Mouse (Mus musculus): ENCODE data around the gene Grm1. TPM values are rescaled to one million over a fixed set of nuclear protein-coding genes. Genes with fewer than 3 reads are reported as not detected.
"Not testable (repeated sequence)": the region's sequence is repeated elsewhere in the genome, so short reads cannot be mapped to it uniquely, and the experiment has no call there.

Grm1 gene
- polyA plus RNA-seq, 1 experiment from 2014 or later, result not detected

GRCm38 (mm10) chr10:11061318-11062071 lies 20.7 kb downstream of the Grm1 start:
- 68% methylated on average over 10 of the region's 10 CpGs for WGBS
- H3K4me2 ChIP-seq (replicated peaks; ENCODE audit: low read depth, low read length), result no peak overlapping the region
- no peak overlapping the region for H3K4me3 ChIP-seq (ENCODE audit: low read depth, low read length)
- ATAC-seq (ENCODE audit: insufficient number of reproducible peaks, insufficient read depth, low FRiP score, low read depth), result no peak
- H3K27me3 ChIP-seq (ENCODE audit: control insufficient read depth, insufficient read depth, low read length), result no peaks in the 10 kb centered on the region
- no peaks in the 10 kb centered on the region for H3K36me3 ChIP-seq (ENCODE audit: control insufficient read depth, insufficient read depth, low read length)
- H3K9me3 ChIP-seq (ENCODE audit: control insufficient read depth, low read depth, low read length), result no peaks in the 10 kb centered on the region
- H3K4me1 ChIP-seq (ENCODE audit: control insufficient read depth, insufficient read depth, low read length), result no peaks in the 10 kb centered on the region
- H3K27ac ChIP-seq (ENCODE audit: low read length), result no peak overlapping the region
- H3K9ac ChIP-seq (replicated peaks; ENCODE audit: low read depth, low read length), result no peak overlapping the region

DNA sequence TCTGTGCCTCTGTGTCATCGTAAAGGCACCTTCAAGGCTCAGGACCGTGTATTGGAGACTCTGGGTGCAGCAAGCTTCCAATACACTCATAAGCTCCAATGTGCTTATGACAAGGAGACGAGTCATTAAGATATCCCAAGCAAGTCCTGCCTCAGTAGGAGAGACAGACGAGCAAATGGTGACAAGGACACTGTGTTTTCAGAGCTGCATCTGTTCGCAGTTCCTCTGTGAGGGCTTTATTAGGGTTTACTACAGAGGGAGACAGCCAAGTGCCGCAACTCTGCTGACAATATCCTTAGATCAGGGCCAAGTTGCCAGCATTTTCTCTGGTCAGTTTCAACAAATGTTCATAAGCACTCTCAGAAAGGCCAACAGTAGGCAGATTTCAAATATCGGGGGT lies 32.8 kb downstream of the Grm1 start:
- Histone ChIP-seq H3K27me3 (ENCODE audit: control insufficient read depth, insufficient read depth, low read length) (no peaks in the 10 kb centered on the region), H3K4me3 (ENCODE audit: low read depth, low read length) (no peak overlapping the region), H3K9me3 (ENCODE audit: control insufficient read depth, low read depth, low read length) (no peaks in the 10 kb centered on the region), H3K27ac (ENCODE audit: low read length) (no peak overlapping the region), H3K36me3 (ENCODE audit: control insufficient read depth, insufficient read depth, low read length) (no peaks in the 10 kb centered on the region), H3K9ac (replicated peaks; ENCODE audit: low read depth, low read length) (no peak overlapping the region), H3K4me2 (replicated peaks; ENCODE audit: low read depth, low read length) (no peak overlapping the region), H3K4me1 (ENCODE audit: control insufficient read depth, insufficient read depth, low read length) (no peaks in the 10 kb centered on the region)
- WGBS, result 86% methylated on average over 7 of the region's 7 CpGs
- ATAC-seq (ENCODE audit: insufficient number of reproducible peaks, insufficient read depth, low FRiP score, low read depth), result no peak

DNA sequence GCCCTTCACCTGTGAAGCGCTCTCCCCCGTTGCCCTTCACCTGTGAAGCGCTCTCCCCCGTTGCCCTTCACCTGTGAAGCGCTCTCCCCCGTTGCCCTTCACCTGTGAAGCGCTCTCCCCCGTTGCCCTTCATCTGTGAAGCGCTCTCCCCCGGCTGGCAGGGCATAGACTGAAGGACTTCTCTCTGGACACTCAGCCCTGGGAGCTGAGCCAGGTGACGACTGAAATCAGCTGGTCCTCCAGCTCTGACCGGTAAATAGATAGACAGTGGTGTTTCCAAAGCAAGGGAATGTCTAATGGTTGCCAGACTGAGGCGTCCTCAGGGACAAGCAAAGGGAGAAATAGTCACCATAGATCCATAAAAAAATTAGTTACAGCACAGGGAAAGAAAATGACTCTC lies 36.7 kb downstream of the Grm1 start:
- not testable (repeated sequence) for H3K27me3 ChIP-seq (ENCODE audit: control insufficient read depth, insufficient read depth, low read length); H3K4me2 ChIP-seq (replicated peaks; ENCODE audit: low read depth, low read length); H3K36me3 ChIP-seq (ENCODE audit: control insufficient read depth, insufficient read depth, low read length); ATAC-seq (ENCODE audit: insufficient number of reproducible peaks, insufficient read depth, low FRiP score, low read depth); H3K4me1 ChIP-seq (ENCODE audit: control insufficient read depth, insufficient read depth, low read length); H3K4me3 ChIP-seq (ENCODE audit: low read depth, low read length); H3K9ac ChIP-seq (replicated peaks; ENCODE audit: low read depth, low read length); H3K9me3 ChIP-seq (ENCODE audit: control insufficient read depth, low read depth, low read length); H3K27ac ChIP-seq (ENCODE audit: low read length)
- WGBS, result 56% methylated on average over 12 of the region's 13 CpGs

GRCm38 (mm10) chr10:11044455-11045106 lies 37.6 kb downstream of the Grm1 start:
- Histone ChIP-seq H3K9me3 (ENCODE audit: control insufficient read depth, low read depth, low read length) (no peaks in the 10 kb centered on the region), H3K4me2 (replicated peaks; ENCODE audit: low read depth, low read length) (no peak overlapping the region), H3K27me3 (ENCODE audit: control insufficient read depth, insufficient read depth, low read length) (no peaks in the 10 kb centered on the region), H3K36me3 (ENCODE audit: control insufficient read depth, insufficient read depth, low read length) (no peaks in the 10 kb centered on the region), H3K4me3 (ENCODE audit: low read depth, low read length) (no peak overlapping the region), H3K27ac (ENCODE audit: low read length) (no peak overlapping the region), H3K9ac (replicated peaks; ENCODE audit: low read depth, low read length) (no peak overlapping the region), H3K4me1 (ENCODE audit: control insufficient read depth, insufficient read depth, low read length) (no peaks in the 10 kb centered on the region)
- no peak for ATAC-seq (ENCODE audit: insufficient number of reproducible peaks, insufficient read depth, low FRiP score, low read depth)
- WGBS, result 88% methylated on average over 1 of the region's 1 CpGs

GRCm38 (mm10) chr10:11039323-11039722 lies 42.8 kb downstream of the Grm1 start:
- no peak for ATAC-seq (ENCODE audit: insufficient number of reproducible peaks, insufficient read depth, low FRiP score, low read depth)
- Histone ChIP-seq H3K9ac (replicated peaks; ENCODE audit: low read depth, low read length) (no peak overlapping the region), H3K36me3 (ENCODE audit: control insufficient read depth, insufficient read depth, low read length) (no peaks in the 10 kb centered on the region)

DNA sequence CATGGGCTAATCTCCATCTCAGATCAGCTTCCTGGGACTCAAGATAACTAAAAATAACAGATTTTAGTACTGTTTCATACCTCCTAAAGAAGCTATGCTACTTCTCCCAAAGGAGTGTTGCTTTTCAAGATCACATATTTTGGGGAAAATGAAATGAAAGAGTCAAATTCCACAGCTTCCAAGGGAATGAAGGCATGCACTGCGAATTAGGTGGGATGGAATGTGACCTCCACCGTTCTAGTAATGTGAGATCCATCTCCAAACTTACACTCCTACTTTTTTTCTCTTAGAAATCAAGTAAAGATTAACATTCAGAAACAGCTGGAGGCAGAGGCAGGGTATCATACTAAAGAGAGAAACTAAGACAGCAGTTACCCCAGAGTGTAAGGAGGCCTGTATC lies 49.9 kb downstream of the Grm1 start:
- Histone ChIP-seq H3K4me1 (ENCODE audit: control insufficient read depth, insufficient read depth, low read length) (no peaks in the 10 kb centered on the region), H3K36me3 (ENCODE audit: control insufficient read depth, insufficient read depth, low read length) (no peaks in the 10 kb centered on the region), H3K27me3 (ENCODE audit: control insufficient read depth, insufficient read depth, low read length) (no peaks in the 10 kb centered on the region), H3K9ac (replicated peaks; ENCODE audit: low read depth, low read length) (no peak overlapping the region), H3K4me2 (replicated peaks; ENCODE audit: low read depth, low read length) (no peak overlapping the region), H3K9me3 (ENCODE audit: control insufficient read depth, low read depth, low read length) (no peaks in the 10 kb centered on the region), H3K27ac (ENCODE audit: low read length) (no peak overlapping the region), H3K4me3 (ENCODE audit: low read depth, low read length) (no peak overlapping the region)
- WGBS, result 31% methylated on average over 2 of the region's 2 CpGs
- ATAC-seq (ENCODE audit: insufficient number of reproducible peaks, insufficient read depth, low FRiP score, low read depth), result no peak

More at GRCm38 (mm10) chr10:11039323-11039722, 42.8 kb downstream of the Grm1 start:
- Histone ChIP-seq H3K27me3 (ENCODE audit: control insufficient read depth, insufficient read depth, low read length) (no peaks in the 10 kb centered on the region), H3K4me1 (ENCODE audit: control insufficient read depth, insufficient read depth, low read length) (no peaks in the 10 kb centered on the region), H3K4me3 (ENCODE audit: low read depth, low read length) (no peak overlapping the region), H3K27ac (ENCODE audit: low read length) (no peak overlapping the region), H3K9me3 (ENCODE audit: control insufficient read depth, low read depth, low read length) (no peaks in the 10 kb centered on the region), H3K4me2 (replicated peaks; ENCODE audit: low read depth, low read length) (no peak overlapping the region)

DNA sequence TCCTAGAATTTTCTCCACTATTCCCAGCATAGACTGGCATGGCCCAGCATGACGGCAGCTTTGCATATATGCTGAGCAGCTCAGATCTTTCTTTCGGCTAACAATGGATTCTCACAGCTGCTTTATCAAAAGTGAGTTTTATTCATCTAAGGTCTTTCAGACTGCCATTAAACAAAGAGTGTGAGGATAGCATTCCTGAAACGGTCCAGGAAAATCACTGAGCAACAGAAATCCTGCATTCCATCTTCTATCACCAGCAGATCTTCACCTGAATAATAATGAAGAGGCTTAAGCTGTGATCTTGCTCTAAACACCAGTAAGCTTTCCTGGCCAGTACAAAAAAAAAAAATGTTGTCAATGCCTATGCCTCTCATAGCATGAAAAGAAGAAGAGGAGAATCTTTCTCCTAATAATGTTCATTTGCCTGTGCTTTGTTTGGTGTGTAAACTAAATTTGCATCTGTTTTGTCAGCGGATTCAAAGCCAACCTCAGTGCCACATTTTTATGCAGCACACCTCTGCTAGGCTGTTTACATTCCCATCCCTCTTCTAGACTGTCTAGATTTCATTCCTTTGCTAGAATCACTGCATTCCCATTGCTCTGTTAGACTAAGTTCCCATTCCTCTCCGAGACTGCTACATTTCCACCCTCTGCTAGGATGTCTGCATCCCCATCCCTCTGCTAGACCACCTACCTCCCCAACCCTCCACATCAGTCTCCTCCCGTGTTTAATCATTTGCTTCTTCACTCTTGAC lies 56.2 kb downstream of the Grm1 start:
- Histone ChIP-seq H3K9ac (replicated peaks; ENCODE audit: low read depth, low read length) (no peak overlapping the region), H3K27ac (ENCODE audit: low read length) (no peak overlapping the region), H3K4me3 (ENCODE audit: low read depth, low read length) (no peak overlapping the region), H3K9me3 (ENCODE audit: control insufficient read depth, low read depth, low read length) (no peaks in the 10 kb centered on the region), H3K4me1 (ENCODE audit: control insufficient read depth, insufficient read depth, low read length) (no peaks in the 10 kb centered on the region), H3K4me2 (replicated peaks; ENCODE audit: low read depth, low read length) (no peak overlapping the region), H3K27me3 (ENCODE audit: control insufficient read depth, insufficient read depth, low read length) (no peaks in the 10 kb centered on the region), H3K36me3 (ENCODE audit: control insufficient read depth, insufficient read depth, low read length) (no peaks in the 10 kb centered on the region)
- WGBS, result 48% methylated on average over 6 of the region's 6 CpGs
- no peak for ATAC-seq (ENCODE audit: insufficient number of reproducible peaks, insufficient read depth, low FRiP score, low read depth)

DNA sequence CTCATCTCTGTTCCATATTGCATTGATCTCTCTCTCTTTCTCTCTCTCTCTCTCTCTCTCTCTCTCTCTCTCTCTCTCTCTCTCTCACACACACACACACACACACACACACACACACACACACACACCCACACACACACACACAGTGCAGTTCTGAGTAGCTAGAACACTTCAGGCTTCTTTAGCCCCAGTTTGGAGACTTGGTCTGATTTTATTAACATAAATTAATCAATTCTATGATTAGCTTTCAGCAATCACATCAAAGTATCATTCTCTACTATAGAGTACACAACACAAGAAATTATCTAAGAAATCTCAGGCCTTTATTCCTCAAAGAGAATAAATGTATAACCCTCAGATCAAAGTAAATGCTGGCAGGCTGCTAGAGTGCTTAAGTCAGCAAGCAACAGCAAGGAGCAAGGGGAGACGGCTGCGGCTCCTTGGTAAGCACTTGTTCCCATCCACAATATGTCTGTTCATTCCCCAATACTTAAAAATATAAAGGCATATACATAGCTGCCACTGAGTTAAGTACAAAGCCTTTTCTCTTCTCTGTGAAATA lies 63.1 kb downstream of the Grm1 start:
- no peaks in the 10 kb centered on the region for H3K9me3 ChIP-seq (ENCODE audit: control insufficient read depth, low read depth, low read length)
- no peak overlapping the region for H3K27ac ChIP-seq (ENCODE audit: low read length)
- H3K4me1 ChIP-seq (ENCODE audit: control insufficient read depth, insufficient read depth, low read length), result no peaks in the 10 kb centered on the region
- H3K4me3 ChIP-seq (ENCODE audit: low read depth, low read length), result no peak overlapping the region
- no peak for ATAC-seq (ENCODE audit: insufficient number of reproducible peaks, insufficient read depth, low FRiP score, low read depth)
- no peak overlapping the region for H3K9ac ChIP-seq (replicated peaks; ENCODE audit: low read depth, low read length)
- H3K36me3 ChIP-seq (ENCODE audit: control insufficient read depth, insufficient read depth, low read length), result no peaks in the 10 kb centered on the region
- 78% methylated on average over 2 of the region's 2 CpGs for WGBS
- H3K27me3 ChIP-seq (ENCODE audit: control insufficient read depth, insufficient read depth, low read length), result no peaks in the 10 kb centered on the region
- H3K4me2 ChIP-seq (replicated peaks; ENCODE audit: low read depth, low read length), result no peak overlapping the region
